Mouse (Mus musculus): ENCODE data around the gene Akap13.

- TF ChIP-seq CTCF (IDR thresholded peaks at IDR 0.05; ENCODE audit: extremely low read depth, insufficient read depth, low read length) (no peak), POLR2A (IDR thresholded peaks at IDR 0.05; ENCODE audit: extremely low read depth, insufficient read depth, low read length) (no peak)
These were observed 53.9 kb downstream of the Akap13 start for GRCm38 (mm10) chr7:75509085-75509873.

Data from cortical plate, adult 2 months (tissue).